Mouse (Mus musculus): ENCODE measurements at regions not wholly inside any gene's neighbourhood (a gene's known extent, or its start where the extent isn't known, plus 50 kb on each side); places are given as distances from the start of the nearest gene placed in this dataset.

- Histone ChIP-seq H3K9me3 (ENCODE audit: low read depth, low read length) (no peaks in the 10 kb centered on the region), H3K27me3 (ENCODE audit: insufficient read depth, low read length) (no peaks in the 10 kb centered on the region), H3K9ac (no peak overlapping the region), H3K4me3 (ENCODE audit: low read depth, low read length) (no peak overlapping the region), H3K27ac (ENCODE audit: low read depth) (no peak overlapping the region), H3K4me1 (ENCODE audit: insufficient read depth) (no peaks in the 10 kb centered on the region), H3K4me2 (no peak overlapping the region), H3K36me3 (ENCODE audit: insufficient read depth) (no peaks in the 10 kb centered on the region)
- WGBS: 71% methylated on average over 4 of the region's 4 CpGs
- TF ChIP-seq CTCF (IDR thresholded peaks at IDR 0.05; ENCODE audit: low read depth): no peak
- DNase-seq (peak; percentile 44), ATAC-seq (ENCODE audit: insufficient read depth) (no peak)
These were observed 509.0 kb downstream of the Olfm4 start for GRCm38 (mm10) chr14:80492901-80493279.

GRCm38 (mm10) chr14:80504351-80504750 lies 520.5 kb downstream of the Olfm4 start:
- no peaks in the 10 kb centered on the region for H3K27me3 ChIP-seq (ENCODE audit: insufficient read depth, low read length)

GRCm38 (mm10) chr14:80516626-80517025 lies 532.7 kb downstream of the Olfm4 start:
- H3K27me3 ChIP-seq (ENCODE audit: insufficient read depth, low read length): no peaks in the 10 kb centered on the region
- H3K36me3 ChIP-seq (ENCODE audit: insufficient read depth): no peaks in the 10 kb centered on the region
- H3K4me1 ChIP-seq (ENCODE audit: insufficient read depth): no peaks in the 10 kb centered on the region
- TF ChIP-seq CTCF (IDR thresholded peaks at IDR 0.05; ENCODE audit: low read depth): no peak
- H3K4me3 ChIP-seq (ENCODE audit: low read depth, low read length): no peak overlapping the region
- no peak overlapping the region for H3K27ac ChIP-seq (ENCODE audit: low read depth)
- no peak overlapping the region for H3K9ac ChIP-seq
- H3K9me3 ChIP-seq (ENCODE audit: low read depth, low read length): no peaks in the 10 kb centered on the region
- no peak for DNase-seq
- ATAC-seq (ENCODE audit: insufficient read depth): no peak
- no peak overlapping the region for H3K4me2 ChIP-seq
- 89% methylated on average over 2 of the region's 2 CpGs for WGBS

More at GRCm38 (mm10) chr14:80504351-80504750, 520.5 kb downstream of the Olfm4 start:
- no peak for DNase-seq
- 89% methylated on average over 2 of the region's 2 CpGs for WGBS
- H3K4me3 ChIP-seq (ENCODE audit: low read depth, low read length): no peak overlapping the region
- H3K36me3 ChIP-seq (ENCODE audit: insufficient read depth): no peaks in the 10 kb centered on the region
- H3K9me3 ChIP-seq (ENCODE audit: low read depth, low read length): no peaks in the 10 kb centered on the region
- H3K27ac ChIP-seq (ENCODE audit: low read depth): no peak overlapping the region
- H3K4me1 ChIP-seq (ENCODE audit: insufficient read depth): no peaks in the 10 kb centered on the region
- no peak for TF ChIP-seq CTCF (IDR thresholded peaks at IDR 0.05; ENCODE audit: low read depth)
- no peak for ATAC-seq (ENCODE audit: insufficient read depth)
- H3K9ac ChIP-seq: no peak overlapping the region
- no peak overlapping the region for H3K4me2 ChIP-seq

- DNase-seq (peak; percentile 82), ATAC-seq (ENCODE audit: insufficient read depth) (no peak)
- no peak overlapping the region for H3K4me2 ChIP-seq
- H3K27ac ChIP-seq (ENCODE audit: low read depth): no peak overlapping the region
- H3K4me3 ChIP-seq (ENCODE audit: low read depth, low read length): no peak overlapping the region
- WGBS: 39% methylated on average over 1 of the region's 1 CpGs
- no peaks in the 10 kb centered on the region for H3K9me3 ChIP-seq (ENCODE audit: low read depth, low read length)
- H3K36me3 ChIP-seq (ENCODE audit: insufficient read depth): no peaks in the 10 kb centered on the region
- no peak overlapping the region for H3K9ac ChIP-seq
- no peaks in the 10 kb centered on the region for H3K27me3 ChIP-seq (ENCODE audit: insufficient read depth, low read length)
- no peaks in the 10 kb centered on the region for H3K4me1 ChIP-seq (ENCODE audit: insufficient read depth)
- no peak for TF ChIP-seq CTCF (IDR thresholded peaks at IDR 0.05; ENCODE audit: low read depth)
These were observed 537.3 kb downstream of the Olfm4 start for GRCm38 (mm10) chr14:80521216-80521615.

GRCm38 (mm10) chr14:80521631-80522030 lies 537.8 kb downstream of the Olfm4 start:
- Histone ChIP-seq H3K4me2 (no peak overlapping the region), H3K4me3 (ENCODE audit: low read depth, low read length) (no peak overlapping the region), H3K27me3 (ENCODE audit: insufficient read depth, low read length) (no peaks in the 10 kb centered on the region), H3K9ac (no peak overlapping the region), H3K36me3 (ENCODE audit: insufficient read depth) (no peaks in the 10 kb centered on the region), H3K27ac (ENCODE audit: low read depth) (no peak overlapping the region), H3K9me3 (ENCODE audit: low read depth, low read length) (no peaks in the 10 kb centered on the region), H3K4me1 (ENCODE audit: insufficient read depth) (no peaks in the 10 kb centered on the region)
- no peak for DNase-seq
- TF ChIP-seq CTCF (IDR thresholded peaks at IDR 0.05; ENCODE audit: low read depth): no peak
- WGBS: 62% methylated on average over 1 of the region's 1 CpGs
- ATAC-seq (ENCODE audit: insufficient read depth): no peak

- Histone ChIP-seq H3K4me2 (no peak overlapping the region), H3K9ac (no peak overlapping the region), H3K4me3 (ENCODE audit: low read depth, low read length) (no peak overlapping the region), H3K27ac (ENCODE audit: low read depth) (no peak overlapping the region), H3K9me3 (ENCODE audit: low read depth, low read length) (no peaks in the 10 kb centered on the region), H3K36me3 (ENCODE audit: insufficient read depth) (no peaks in the 10 kb centered on the region), H3K27me3 (ENCODE audit: insufficient read depth, low read length) (no peaks in the 10 kb centered on the region), H3K4me1 (ENCODE audit: insufficient read depth) (no peaks in the 10 kb centered on the region)
- ATAC-seq (ENCODE audit: insufficient read depth) (no peak), DNase-seq (no peak)
- no peak for TF ChIP-seq CTCF (IDR thresholded peaks at IDR 0.05; ENCODE audit: low read depth)
- 69% methylated on average over 3 of the region's 3 CpGs for WGBS
These were observed 538.7 kb downstream of the Olfm4 start for GRCm38 (mm10) chr14:80522536-80522935.

GRCm38 (mm10) chr14:80528419-80529028 lies 544.6 kb downstream of the Olfm4 start:
- no peak for TF ChIP-seq CTCF (IDR thresholded peaks at IDR 0.05; ENCODE audit: low read depth)
- H3K9me3 ChIP-seq (ENCODE audit: low read depth, low read length): no peaks in the 10 kb centered on the region
- 70% methylated on average over 9 of the region's 9 CpGs for WGBS
- no peak overlapping the region for H3K9ac ChIP-seq
- H3K4me2 ChIP-seq: no peak overlapping the region
- H3K4me1 ChIP-seq (ENCODE audit: insufficient read depth): no peaks in the 10 kb centered on the region
- H3K27ac ChIP-seq (ENCODE audit: low read depth): no peak overlapping the region
- ATAC-seq (ENCODE audit: insufficient read depth) (no peak), DNase-seq (no peak)
- no peaks in the 10 kb centered on the region for H3K36me3 ChIP-seq (ENCODE audit: insufficient read depth)
- no peaks in the 10 kb centered on the region for H3K27me3 ChIP-seq (ENCODE audit: insufficient read depth, low read length)
- no peak overlapping the region for H3K4me3 ChIP-seq (ENCODE audit: low read depth, low read length)
